Mouse (Mus musculus): ENCODE measurements around the gene Npas3. TPM values are rescaled to one million over a fixed set of nuclear protein-coding genes. Genes with fewer than 3 reads are reported as not detected.
A peak's percentile ranks its signal among the peaks of the same experiment; 100 is the strongest.

Npas3 gene
- polyA plus RNA-seq, 1 experiment from 2014 or later = 0.08 TPM

- 91% methylated on average over 4 of the region's 4 CpGs for WGBS (ENCODE audit: insufficient replicate concordance)
- no peak for TF ChIP-seq CTCF (IDR thresholded peaks at IDR 0.05; ENCODE audit: low read depth)
- TF ChIP-seq EP300 (IDR thresholded peaks at IDR 0.05; ENCODE audit: low read depth) = no peak
These were observed 444.0 kb downstream of the Npas3 start for GRCm38 (mm10) chr12:53692471-53692870.

GRCm38 (mm10) chr12:53694346-53694745 is 445.9 kb downstream of the Npas3 start:
- 75% methylated on average over 4 of the region's 4 CpGs for WGBS (ENCODE audit: insufficient replicate concordance)
- no peak for DNase-seq

More at GRCm38 (mm10) chr12:53692471-53692870, 444.0 kb downstream of the Npas3 start:
- Histone ChIP-seq H3K4me1 (ENCODE audit: insufficient read depth) (no peaks in the 10 kb centered on the region), H3K4me3 (ENCODE audit: low read depth, low read length) (no peak overlapping the region), H3K36me3 (replicated peaks; ENCODE audit: insufficient read depth, low read length) (no peaks in the 10 kb centered on the region), H3K27ac (ENCODE audit: low read depth) (no peak overlapping the region), H3K9ac (replicated peaks) (no peak overlapping the region), H3K27me3 (ENCODE audit: insufficient read depth, low read length) (no peaks in the 10 kb centered on the region), H3K4me2 (ENCODE audit: low read depth, low read length) (no peak overlapping the region), H3K9me3 (ENCODE audit: low read length) (no peaks in the 10 kb centered on the region)
- no peak for DNase-seq
- no peak for ATAC-seq

GRCm38 (mm10) chr12:53695324-53695723 is 446.8 kb downstream of the Npas3 start:
- no peak overlapping the region for H3K4me2 ChIP-seq (ENCODE audit: low read depth, low read length)
- H3K27ac ChIP-seq (ENCODE audit: low read depth) = no peak overlapping the region
- ATAC-seq (no peak), DNase-seq (no peak)
- H3K27me3 ChIP-seq (ENCODE audit: insufficient read depth, low read length) = no peaks in the 10 kb centered on the region
- no peaks in the 10 kb centered on the region for H3K9me3 ChIP-seq (ENCODE audit: low read length)
- H3K4me3 ChIP-seq (ENCODE audit: low read depth, low read length) = no peak overlapping the region
- H3K36me3 ChIP-seq (replicated peaks; ENCODE audit: insufficient read depth, low read length) = no peaks in the 10 kb centered on the region
- 74% methylated on average over 3 of the region's 3 CpGs for WGBS (ENCODE audit: insufficient replicate concordance)
- no peaks in the 10 kb centered on the region for H3K4me1 ChIP-seq (ENCODE audit: insufficient read depth)
- no peak overlapping the region for H3K9ac ChIP-seq (replicated peaks)
- TF ChIP-seq CTCF (IDR thresholded peaks at IDR 0.05; ENCODE audit: low read depth) (no peak), EP300 (IDR thresholded peaks at IDR 0.05; ENCODE audit: low read depth) (no peak)

More at GRCm38 (mm10) chr12:53694346-53694745, 445.9 kb downstream of the Npas3 start:
- H3K4me3 ChIP-seq (ENCODE audit: low read depth, low read length) = no peak overlapping the region
- H3K9me3 ChIP-seq (ENCODE audit: low read length) = no peaks in the 10 kb centered on the region
- no peak overlapping the region for H3K27ac ChIP-seq (ENCODE audit: low read depth)
- H3K27me3 ChIP-seq (ENCODE audit: insufficient read depth, low read length) = no peaks in the 10 kb centered on the region
- no peaks in the 10 kb centered on the region for H3K4me1 ChIP-seq (ENCODE audit: insufficient read depth)
- TF ChIP-seq EP300 (IDR thresholded peaks at IDR 0.05; ENCODE audit: low read depth) (no peak), CTCF (IDR thresholded peaks at IDR 0.05; ENCODE audit: low read depth) (no peak)
- ATAC-seq = no peak
- no peaks in the 10 kb centered on the region for H3K36me3 ChIP-seq (replicated peaks; ENCODE audit: insufficient read depth, low read length)
- H3K9ac ChIP-seq (replicated peaks) = no peak overlapping the region
- no peak overlapping the region for H3K4me2 ChIP-seq (ENCODE audit: low read depth, low read length)

GRCm38 (mm10) chr12:53697645-53698044 is 449.2 kb downstream of the Npas3 start:
- no peak overlapping the region for H3K9ac ChIP-seq (replicated peaks)
- H3K36me3 ChIP-seq (replicated peaks; ENCODE audit: insufficient read depth, low read length) = no peaks in the 10 kb centered on the region
- H3K4me2 ChIP-seq (ENCODE audit: low read depth, low read length) = no peak overlapping the region
- no peak overlapping the region for H3K27ac ChIP-seq (ENCODE audit: low read depth)
- 79% methylated on average over 7 of the region's 7 CpGs for WGBS (ENCODE audit: insufficient replicate concordance)
- H3K27me3 ChIP-seq (ENCODE audit: insufficient read depth, low read length) = no peaks in the 10 kb centered on the region
- TF ChIP-seq CTCF (IDR thresholded peaks at IDR 0.05; ENCODE audit: low read depth) (no peak), EP300 (IDR thresholded peaks at IDR 0.05; ENCODE audit: low read depth) (no peak)
- no peaks in the 10 kb centered on the region for H3K9me3 ChIP-seq (ENCODE audit: low read length)
- ATAC-seq = no peak
- H3K4me1 ChIP-seq (ENCODE audit: insufficient read depth) = no peaks in the 10 kb centered on the region
- no peak overlapping the region for H3K4me3 ChIP-seq (ENCODE audit: low read depth, low read length)
- DNase-seq = no peak

GRCm38 (mm10) chr12:53698483-53699227 is 450.2 kb downstream of the Npas3 start:
- Histone ChIP-seq H3K36me3 (replicated peaks; ENCODE audit: insufficient read depth, low read length) (no peaks in the 10 kb centered on the region), H3K4me3 (ENCODE audit: low read depth, low read length) (no peak overlapping the region), H3K4me2 (ENCODE audit: low read depth, low read length) (no peak overlapping the region), H3K9me3 (ENCODE audit: low read length) (no peaks in the 10 kb centered on the region), H3K27ac (ENCODE audit: low read depth) (no peak overlapping the region), H3K9ac (replicated peaks) (no peak overlapping the region), H3K4me1 (ENCODE audit: insufficient read depth) (no peaks in the 10 kb centered on the region), H3K27me3 (ENCODE audit: insufficient read depth, low read length) (no peaks in the 10 kb centered on the region)
- ATAC-seq (no peak), DNase-seq (no peak)
- WGBS (ENCODE audit: insufficient replicate concordance) = 68% methylated on average over 9 of the region's 9 CpGs
- TF ChIP-seq EP300 (IDR thresholded peaks at IDR 0.05; ENCODE audit: low read depth) = no peak
- TF ChIP-seq CTCF (IDR thresholded peaks at IDR 0.05; ENCODE audit: low read depth) = no peak

GRCm38 (mm10) chr12:53719896-53720295 is 471.4 kb downstream of the Npas3 start:
- Histone ChIP-seq H3K27me3 (ENCODE audit: insufficient read depth, low read length) (no peaks in the 10 kb centered on the region), H3K4me2 (ENCODE audit: low read depth, low read length) (no peak overlapping the region), H3K4me3 (ENCODE audit: low read depth, low read length) (no peak overlapping the region), H3K9ac (replicated peaks) (no peak overlapping the region), H3K27ac (ENCODE audit: low read depth) (no peak overlapping the region), H3K4me1 (ENCODE audit: insufficient read depth) (no peaks in the 10 kb centered on the region), H3K36me3 (replicated peaks; ENCODE audit: insufficient read depth, low read length) (no peaks in the 10 kb centered on the region), H3K9me3 (ENCODE audit: low read length) (no peaks in the 10 kb centered on the region)
- DNase-seq (no peak), ATAC-seq (no peak)
- TF ChIP-seq EP300 (IDR thresholded peaks at IDR 0.05; ENCODE audit: low read depth) (no peak), CTCF (IDR thresholded peaks at IDR 0.05; ENCODE audit: low read depth) (peak; percentile 25; the same call in 1 of the 2 replicates)
- WGBS (ENCODE audit: insufficient replicate concordance) = 58% methylated on average over 6 of the region's 6 CpGs
